Mouse (Mus musculus): ENCODE measurements around the gene Nt5c. TPM values are rescaled to one million over a fixed set of nuclear protein-coding genes. Genes with fewer than 3 reads are reported as not detected.
A peak's percentile ranks its signal among the peaks of the same experiment; 100 is the strongest.
"Not testable (repeated sequence)": the region's sequence is repeated elsewhere in the genome, so short reads cannot be mapped to it uniquely, and the experiment has no call there.

The Nt5c gene
- polyA plus RNA-seq, 1 experiment from 2014 or later: 91.0 TPM

DNA sequence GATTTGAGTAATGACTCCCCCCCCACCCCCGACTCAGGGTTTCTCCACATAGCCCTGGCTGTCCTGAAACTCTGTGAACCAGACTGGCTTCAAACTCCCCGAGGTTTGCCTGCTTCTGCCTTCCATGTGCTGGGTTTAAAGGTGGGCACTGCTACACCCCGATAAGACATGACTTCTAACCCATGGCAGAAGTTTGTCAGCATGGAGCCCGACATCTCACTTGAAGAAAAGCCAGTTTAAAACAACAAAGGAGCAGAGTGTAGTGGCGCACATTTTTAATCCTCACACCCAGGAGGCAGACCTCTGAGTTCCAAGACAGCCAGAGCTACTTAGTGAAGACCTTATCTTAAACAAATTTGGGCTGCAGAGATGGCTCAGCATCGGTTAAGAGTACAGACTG lies 725 bp upstream of the Nt5c start:
- Histone ChIP-seq H3K4me1 (replicated peaks; ENCODE audit: control insufficient read depth, insufficient read depth, low read length) (peaks cover 15% of the 10 kb centered on the region), H3K4me2 (ENCODE audit: low read length) (peak overlapping the region; percentile 82), H3K9me3 (ENCODE audit: control insufficient read depth, low read length) (no peaks in the 10 kb centered on the region), H3K27ac (ENCODE audit: low read length) (no peak overlapping the region), H3K9ac (replicated peaks; ENCODE audit: low read depth, low read length) (no peak overlapping the region; the same call in 1 of the 2 replicates), H3K36me3 (ENCODE audit: control insufficient read depth, insufficient read depth) (peaks cover 4% of the 10 kb centered on the region), H3K4me3 (replicated peaks; ENCODE audit: low read length) (no peak overlapping the region), H3K27me3 (replicated peaks; ENCODE audit: control insufficient read depth, insufficient read depth, low read length) (no peaks in the 10 kb centered on the region)
- WGBS: 36% methylated on average over 6 of the region's 6 CpGs
- ATAC-seq: no peak

DNA sequence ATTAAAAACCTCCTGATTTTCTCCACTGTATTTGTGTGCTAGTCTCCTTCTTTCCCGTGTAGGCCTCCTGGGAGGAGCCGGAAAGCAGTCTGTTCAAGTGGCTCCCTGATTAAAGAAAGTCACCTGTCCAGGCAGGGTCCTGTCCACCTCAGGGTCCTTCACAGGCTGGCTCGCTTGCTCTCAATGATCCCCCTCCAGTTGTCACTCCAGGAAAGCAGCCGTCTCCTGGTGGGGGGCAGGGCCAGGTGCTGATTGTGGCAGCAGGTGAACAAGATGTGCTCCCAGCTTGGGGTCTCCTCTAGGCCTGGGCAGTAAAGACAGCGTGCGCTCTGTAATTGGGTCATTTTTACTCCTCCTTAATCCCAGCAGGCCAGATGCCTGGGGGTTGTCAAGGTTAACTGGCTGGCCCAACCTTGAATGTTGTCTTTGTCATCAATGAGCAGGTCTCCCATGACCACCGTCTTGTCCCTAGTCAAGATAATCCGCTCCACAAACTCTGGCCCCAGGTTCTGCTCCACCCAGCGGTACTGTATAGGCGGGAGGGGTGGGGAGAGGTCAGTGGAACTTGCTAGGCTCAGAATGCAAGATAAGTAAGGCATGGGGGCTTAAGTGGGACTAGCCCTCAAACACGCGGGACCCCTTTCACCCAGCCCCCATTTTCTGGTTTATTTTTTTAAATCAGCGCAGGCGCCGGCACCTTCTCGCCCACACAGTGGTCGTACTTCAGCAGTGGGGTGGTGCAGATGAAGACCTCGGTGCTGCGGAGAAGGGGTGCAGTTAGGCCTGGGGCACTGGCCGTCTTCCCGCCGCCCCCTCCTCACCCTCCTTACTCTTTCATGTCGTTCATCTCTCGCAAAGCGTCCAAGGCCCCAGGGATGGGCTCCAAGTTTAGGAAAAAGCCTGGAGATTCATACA lies 964 bp downstream of the Nt5c start:
- 24% methylated on average over 25 of the region's 25 CpGs for WGBS
- Histone ChIP-seq H3K9ac (replicated peaks; ENCODE audit: low read depth, low read length) (peak overlapping the region; percentile 60), H3K27me3 (replicated peaks; ENCODE audit: control insufficient read depth, insufficient read depth, low read length) (no peaks in the 10 kb centered on the region), H3K4me2 (ENCODE audit: low read length) (peak overlapping the region; percentile 82), H3K4me1 (replicated peaks; ENCODE audit: control insufficient read depth, insufficient read depth, low read length) (peaks cover 15% of the 10 kb centered on the region), H3K27ac (ENCODE audit: low read length) (no peak overlapping the region), H3K36me3 (ENCODE audit: control insufficient read depth, insufficient read depth) (no peaks in the 10 kb centered on the region), H3K4me3 (replicated peaks; ENCODE audit: low read length) (peak overlapping the region; percentile 63), H3K9me3 (ENCODE audit: control insufficient read depth, low read length) (no peaks in the 10 kb centered on the region)
- ATAC-seq: peak; percentile 34; the same call in 1 of the 2 replicates

DNA sequence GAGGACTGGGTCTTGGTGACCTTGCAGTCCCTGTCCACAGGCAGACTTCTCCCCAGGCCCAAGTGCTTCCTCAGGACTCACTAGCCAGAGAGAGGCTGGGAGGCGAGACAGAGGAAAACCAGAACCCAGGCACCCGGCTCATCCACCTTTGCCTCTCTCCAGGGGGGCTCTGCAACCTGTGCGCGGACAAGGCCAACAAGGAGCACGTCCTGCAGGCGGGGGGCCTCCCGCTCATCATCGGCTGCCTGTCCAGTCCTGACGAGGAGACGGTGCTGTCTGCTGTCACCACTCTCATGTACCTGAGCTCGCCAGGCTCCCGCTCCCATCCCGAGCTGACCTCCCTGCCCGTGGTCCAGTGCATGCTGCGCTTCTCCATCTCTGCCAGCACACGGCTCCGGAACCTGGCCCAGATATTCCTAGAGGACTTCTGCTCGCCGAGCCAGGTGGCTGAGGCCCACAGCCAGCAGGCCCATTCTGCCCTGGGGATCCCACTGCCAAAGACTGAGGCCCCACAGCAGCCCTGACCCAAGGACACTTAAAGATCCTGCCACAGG lies 3.0 kb downstream of the Nt5c start:
- H3K9me3 ChIP-seq (ENCODE audit: control insufficient read depth, low read length): no peaks in the 10 kb centered on the region
- H3K27ac ChIP-seq (ENCODE audit: low read length): no peak overlapping the region
- WGBS: 85% methylated on average over 19 of the region's 19 CpGs
- no peaks in the 10 kb centered on the region for H3K27me3 ChIP-seq (replicated peaks; ENCODE audit: control insufficient read depth, insufficient read depth, low read length)
- H3K9ac ChIP-seq (replicated peaks; ENCODE audit: low read depth, low read length): no peak overlapping the region
- no peak overlapping the region for H3K4me2 ChIP-seq (ENCODE audit: low read length)
- H3K4me1 ChIP-seq (replicated peaks; ENCODE audit: control insufficient read depth, insufficient read depth, low read length): peaks cover 15% of the 10 kb centered on the region
- no peak for ATAC-seq
- no peaks in the 10 kb centered on the region for H3K36me3 ChIP-seq (ENCODE audit: control insufficient read depth, insufficient read depth)
- H3K4me3 ChIP-seq (replicated peaks; ENCODE audit: low read length): no peak overlapping the region

DNA sequence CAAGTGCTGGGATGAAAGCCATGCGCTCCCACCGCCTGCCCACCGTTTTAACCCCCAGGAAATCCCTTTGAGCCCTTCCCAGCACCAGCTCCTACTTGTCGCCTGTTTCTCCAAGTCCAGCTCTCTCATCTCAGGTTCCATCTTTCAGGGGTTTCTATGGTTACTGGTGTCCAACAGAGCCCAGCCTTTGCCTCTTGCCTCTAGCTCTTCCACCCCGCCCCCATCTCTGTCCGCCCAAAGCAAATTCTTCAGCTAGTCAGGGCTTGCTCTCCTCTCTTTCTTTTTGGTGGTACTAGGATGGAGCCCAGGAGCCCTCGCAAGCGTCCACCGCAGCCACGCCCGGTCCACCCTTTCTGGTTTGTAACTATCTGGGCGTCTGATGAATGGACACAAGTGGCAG lies 6.5 kb downstream of the Nt5c start:
- Histone ChIP-seq H3K27ac (ENCODE audit: low read length) (no peak overlapping the region), H3K4me1 (replicated peaks; ENCODE audit: control insufficient read depth, insufficient read depth, low read length) (no peaks in the 10 kb centered on the region), H3K4me3 (replicated peaks; ENCODE audit: low read length) (no peak overlapping the region), H3K9me3 (ENCODE audit: control insufficient read depth, low read length) (no peaks in the 10 kb centered on the region), H3K9ac (replicated peaks; ENCODE audit: low read depth, low read length) (no peak overlapping the region), H3K4me2 (ENCODE audit: low read length) (no peak overlapping the region), H3K36me3 (ENCODE audit: control insufficient read depth, insufficient read depth) (no peaks in the 10 kb centered on the region), H3K27me3 (replicated peaks; ENCODE audit: control insufficient read depth, insufficient read depth, low read length) (no peaks in the 10 kb centered on the region)
- WGBS: 26% methylated on average over 12 of the region's 12 CpGs
- no peak for ATAC-seq

DNA sequence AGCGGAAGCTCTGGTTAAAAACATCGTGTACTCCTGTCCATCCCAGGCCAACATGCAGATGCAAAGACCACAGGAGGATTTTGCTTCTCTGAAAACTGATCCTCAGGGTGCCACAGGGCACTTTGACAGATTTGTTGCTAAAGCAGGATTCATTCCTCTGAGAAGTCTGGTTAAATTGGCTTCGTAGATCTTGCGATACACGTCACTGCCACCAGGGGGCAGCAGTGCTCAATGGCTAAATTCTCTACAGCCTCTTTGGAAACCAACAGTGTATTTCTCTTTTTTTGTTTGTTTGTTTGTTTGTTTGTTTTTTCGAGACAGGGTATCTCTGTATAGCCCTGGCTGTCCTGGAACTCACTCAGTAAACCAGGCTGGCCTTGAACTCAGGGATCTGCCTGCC lies 7.9 kb downstream of the Nt5c start:
- no peaks in the 10 kb centered on the region for H3K9me3 ChIP-seq (ENCODE audit: control insufficient read depth, low read length)
- 15% methylated on average over 6 of the region's 6 CpGs for WGBS
- H3K4me3 ChIP-seq (replicated peaks; ENCODE audit: low read length): no peak overlapping the region
- no peaks in the 10 kb centered on the region for H3K36me3 ChIP-seq (ENCODE audit: control insufficient read depth, insufficient read depth)
- H3K27ac ChIP-seq (ENCODE audit: low read length): no peak overlapping the region
- H3K4me2 ChIP-seq (ENCODE audit: low read length): no peak overlapping the region
- ATAC-seq: no peak
- no peak overlapping the region for H3K9ac ChIP-seq (replicated peaks; ENCODE audit: low read depth, low read length)
- H3K27me3 ChIP-seq (replicated peaks; ENCODE audit: control insufficient read depth, insufficient read depth, low read length): no peaks in the 10 kb centered on the region
- no peaks in the 10 kb centered on the region for H3K4me1 ChIP-seq (replicated peaks; ENCODE audit: control insufficient read depth, insufficient read depth, low read length)

DNA sequence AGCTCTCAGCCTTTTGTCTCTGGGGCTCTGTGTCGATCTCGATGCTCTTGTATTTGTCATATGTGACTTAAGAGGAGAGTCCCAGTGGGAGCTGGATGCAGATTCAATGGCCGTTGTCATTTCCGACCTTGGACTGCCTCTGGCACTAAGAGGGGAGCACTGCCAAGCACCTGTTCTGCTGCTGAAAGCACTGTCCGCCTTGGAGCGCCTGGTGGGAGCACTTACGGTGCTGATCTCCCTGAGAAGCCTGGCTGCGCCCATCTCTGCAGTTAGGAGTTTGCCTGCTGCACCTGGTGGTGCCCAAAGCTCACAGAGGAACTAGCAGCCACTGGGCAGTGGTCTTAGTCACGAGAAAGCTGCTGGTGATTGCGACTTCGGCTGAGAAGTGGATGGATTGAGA lies 8.4 kb downstream of the Nt5c start:
- Histone ChIP-seq H3K9me3 (ENCODE audit: control insufficient read depth, low read length) (no peaks in the 10 kb centered on the region), H3K27ac (ENCODE audit: low read length) (no peak overlapping the region), H3K27me3 (replicated peaks; ENCODE audit: control insufficient read depth, insufficient read depth, low read length) (no peaks in the 10 kb centered on the region), H3K4me3 (replicated peaks; ENCODE audit: low read length) (no peak overlapping the region), H3K4me2 (ENCODE audit: low read length) (no peak overlapping the region), H3K9ac (replicated peaks; ENCODE audit: low read depth, low read length) (no peak overlapping the region), H3K36me3 (ENCODE audit: control insufficient read depth, insufficient read depth) (no peaks in the 10 kb centered on the region), H3K4me1 (replicated peaks; ENCODE audit: control insufficient read depth, insufficient read depth, low read length) (no peaks in the 10 kb centered on the region)
- ATAC-seq: no peak
- WGBS: 74% methylated on average over 11 of the region's 11 CpGs

DNA sequence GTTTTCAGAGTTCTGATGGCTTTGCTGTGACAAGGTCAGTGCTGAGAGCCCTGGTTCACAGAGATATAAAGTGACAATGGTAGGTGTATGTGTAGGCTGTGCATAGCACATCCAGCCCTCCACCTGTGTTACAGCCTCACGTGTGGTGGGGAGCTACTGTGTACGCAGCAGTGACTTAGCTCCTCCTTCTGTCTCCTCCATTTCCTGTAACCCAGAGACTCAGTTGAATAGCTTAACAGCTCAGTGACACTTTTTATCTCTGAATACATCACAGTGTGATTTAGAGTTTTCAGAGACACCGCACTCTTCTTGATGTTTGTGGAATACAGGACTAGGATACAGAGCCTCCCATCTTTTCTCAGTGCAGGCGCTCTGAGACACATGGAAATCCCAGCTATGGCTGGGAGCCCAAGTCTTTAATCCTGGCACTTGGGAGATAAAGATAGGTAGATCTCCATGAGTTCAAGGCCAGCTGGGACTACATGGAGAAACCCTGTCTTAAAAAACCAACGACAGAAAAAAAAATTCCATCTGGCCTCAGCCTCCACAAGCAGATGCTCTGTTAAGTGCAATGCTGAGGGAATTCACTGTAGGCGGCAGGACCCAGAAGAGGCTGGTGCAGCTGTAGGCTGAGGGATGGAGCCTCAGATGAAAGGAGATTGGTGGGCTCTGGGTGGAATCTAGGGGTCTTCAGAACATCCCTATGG lies 10.0 kb downstream of the Nt5c start:
- Histone ChIP-seq H3K4me3 (replicated peaks; ENCODE audit: low read length) (no peak overlapping the region), H3K27me3 (replicated peaks; ENCODE audit: control insufficient read depth, insufficient read depth, low read length) (no peaks in the 10 kb centered on the region), H3K4me2 (ENCODE audit: low read length) (no peak overlapping the region), H3K27ac (ENCODE audit: low read length) (no peak overlapping the region), H3K36me3 (ENCODE audit: control insufficient read depth, insufficient read depth) (no peaks in the 10 kb centered on the region), H3K9me3 (ENCODE audit: control insufficient read depth, low read length) (no peaks in the 10 kb centered on the region), H3K9ac (replicated peaks; ENCODE audit: low read depth, low read length) (no peak overlapping the region), H3K4me1 (replicated peaks; ENCODE audit: control insufficient read depth, insufficient read depth, low read length) (peaks cover 8% of the 10 kb centered on the region)
- ATAC-seq: no peak
- WGBS: 84% methylated on average over 6 of the region's 6 CpGs

DNA sequence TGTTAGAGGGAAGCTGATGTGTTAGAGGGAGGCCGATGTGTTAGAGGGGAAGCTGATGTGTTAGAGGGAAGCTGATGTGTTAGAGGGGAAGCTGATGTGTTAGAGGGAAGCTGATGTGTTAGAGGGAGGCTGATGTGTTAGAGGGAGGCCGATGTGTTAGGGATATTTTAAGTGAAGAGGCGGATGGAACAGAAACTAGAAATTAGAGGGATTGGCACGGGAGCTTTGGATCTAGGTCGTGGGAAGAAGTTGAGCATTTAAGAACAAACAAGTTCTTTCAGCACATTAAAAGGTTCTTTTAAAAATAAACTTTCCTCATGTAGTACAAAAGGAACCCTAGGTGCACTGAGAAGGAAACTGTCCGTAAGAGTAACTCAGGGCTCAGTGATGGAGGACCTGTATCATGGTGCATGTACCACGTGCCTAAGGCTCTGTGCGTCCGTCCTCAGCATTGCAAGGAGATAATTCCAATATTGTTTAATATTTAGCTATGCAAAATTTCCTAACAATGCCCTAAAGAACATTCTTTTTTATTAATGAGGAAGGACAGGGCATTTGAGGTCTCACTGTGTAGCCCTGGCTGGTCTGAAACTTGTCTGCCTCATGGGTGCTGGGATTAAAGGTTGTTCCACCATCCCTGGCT lies 13.2 kb downstream of the Nt5c start:
- ATAC-seq: no peak
- no peak overlapping the region for H3K9ac ChIP-seq (replicated peaks; ENCODE audit: low read depth, low read length)
- no peaks in the 10 kb centered on the region for H3K27me3 ChIP-seq (replicated peaks; ENCODE audit: control insufficient read depth, insufficient read depth, low read length)
- no peaks in the 10 kb centered on the region for H3K36me3 ChIP-seq (ENCODE audit: control insufficient read depth, insufficient read depth)
- H3K4me3 ChIP-seq (replicated peaks; ENCODE audit: low read length): no peak overlapping the region
- H3K4me1 ChIP-seq (replicated peaks; ENCODE audit: control insufficient read depth, insufficient read depth, low read length): peaks cover 27% of the 10 kb centered on the region
- H3K27ac ChIP-seq (ENCODE audit: low read length): no peak overlapping the region
- 89% methylated on average over 9 of the region's 9 CpGs for WGBS
- H3K4me2 ChIP-seq (ENCODE audit: low read length): no peak overlapping the region
- no peaks in the 10 kb centered on the region for H3K9me3 ChIP-seq (ENCODE audit: control insufficient read depth, low read length)

DNA sequence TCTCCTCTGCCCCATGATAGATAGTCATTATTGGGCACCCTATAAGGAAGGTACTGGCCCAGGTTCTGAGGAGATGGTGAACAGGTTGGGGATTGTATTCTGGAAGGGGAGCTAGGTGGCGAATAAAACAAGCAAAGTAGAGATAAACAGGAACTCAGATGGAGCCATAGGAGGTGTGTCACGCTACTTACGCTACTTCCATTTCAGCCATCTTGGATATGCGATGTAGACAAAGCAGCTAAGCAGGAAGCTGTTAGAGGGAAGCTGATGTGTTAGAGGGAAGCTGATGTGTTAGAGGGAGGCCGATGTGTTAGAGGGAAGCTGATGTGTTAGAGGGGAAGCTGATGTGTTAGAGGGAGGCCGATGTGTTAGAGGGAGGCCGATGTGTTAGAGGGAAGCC lies 14.3 kb downstream of the Nt5c start:
- H3K9ac ChIP-seq (replicated peaks; ENCODE audit: low read depth, low read length); H3K27me3 ChIP-seq (replicated peaks; ENCODE audit: control insufficient read depth, insufficient read depth, low read length); H3K36me3 ChIP-seq (ENCODE audit: control insufficient read depth, insufficient read depth); H3K9me3 ChIP-seq (ENCODE audit: control insufficient read depth, low read length); H3K4me2 ChIP-seq (ENCODE audit: low read length); ATAC-seq; H3K4me3 ChIP-seq (replicated peaks; ENCODE audit: low read length); H3K27ac ChIP-seq (ENCODE audit: low read length): not testable (repeated sequence)
- 87% methylated on average over 7 of the region's 7 CpGs for WGBS
- peaks cover 28% of the 10 kb centered on the region for H3K4me1 ChIP-seq (replicated peaks; ENCODE audit: control insufficient read depth, insufficient read depth, low read length)

All from forebrain, embryonic 16.5 days (tissue).